Mouse (Mus musculus) left cerebral cortex, adult 8-10 months (tissue): ENCODE measurements at regions not wholly inside any gene's neighbourhood (a gene's known extent, or its start where the extent isn't known, plus 50 kb on each side); places are given as distances from the start of the nearest gene placed in this dataset.

Source experiments
- DNase-seq, 2 experiments: peaks; one replicate each; pipeline ENCODE4 v3.0.0; 2022; ENCODE audit warnings: low spot score in 2 of 2

GRCm38 (mm10) chr7:93424717-93425116 lies 345.1 kb downstream of the Fam181b start:
- no peak for DNase-seq

- DNase-seq = peak in 1 of 2 experiments; percentile 6
Observed at GRCm38 (mm10) chr7:93435034-93435433, 355.4 kb downstream of the Fam181b start.

GRCm38 (mm10) chr7:93454071-93454470 lies 374.4 kb downstream of the Fam181b start:
- DNase-seq = no peak

GRCm38 (mm10) chr7:93463377-93463776 lies 383.7 kb downstream of the Fam181b start:
- no peak for DNase-seq

GRCm38 (mm10) chr7:93473371-93473770 lies 393.7 kb downstream of the Fam181b start:
- no peak for DNase-seq

- peak in 1 of 2 experiments; percentile 21 for DNase-seq
Observed at GRCm38 (mm10) chr7:93510636-93511035, 431.0 kb downstream of the Fam181b start.

- DNase-seq = no peak
Observed at GRCm38 (mm10) chr7:93511237-93511636, 431.6 kb downstream of the Fam181b start.

- no peak for DNase-seq
Observed at GRCm38 (mm10) chr7:93559131-93559530, 479.5 kb downstream of the Fam181b start.

- no peak for DNase-seq
Observed at GRCm38 (mm10) chr7:93577523-93577922, 497.9 kb downstream of the Fam181b start.

GRCm38 (mm10) chr7:93587121-93587520 lies 507.5 kb downstream of the Fam181b start:
- DNase-seq = no peak

GRCm38 (mm10) chr7:93588088-93588487 lies 508.4 kb downstream of the Fam181b start:
- DNase-seq = no peak
